Mouse (Mus musculus) lung, embryonic 15.5 days (tissue): ENCODE results near the gene Plbd2. TPM values are rescaled to one million over a fixed set of nuclear protein-coding genes. Genes with fewer than 3 reads are reported as not detected.
A peak's percentile ranks its signal among the peaks of the same experiment; 100 is the strongest.

Experiments used
- ATAC-seq: fragments of 200-750 bp; cut with Nextera tagmentation; 2 replicates; pipeline ENCODE4 v1.8.0; 2017; ENCODE audit warnings: moderate number of reproducible peaks, borderline replicate concordance; ENCODE audit not compliant: low FRiP score, low TSS enrichment; ENCODE audit errors: extremely low read depth
- H3K27ac ChIP-seq: fragments of 300-500 bp; sonication (generic); 2 replicates; pipeline ENCODE4 v1.5.1; 2015; ENCODE audit warnings: moderate library complexity, mild to moderate bottlenecking, inconsistent platforms
- H3K27me3 ChIP-seq: fragments of 300-500 bp; sonication (generic); 2 replicates; pipeline ENCODE4 v1.6.1; 2015; ENCODE audit warnings: inconsistent platforms
- H3K36me3 ChIP-seq: fragments of 300-500 bp; sonication (generic); 2 replicates; pipeline ENCODE4 v1.6.1; 2015; ENCODE audit warnings: inconsistent platforms
- H3K4me1 ChIP-seq: fragments of 300-500 bp; sonication (generic); 2 replicates; pipeline ENCODE4 v1.6.1; 2015; ENCODE audit warnings: inconsistent platforms
- H3K4me2 ChIP-seq: fragments of 300-500 bp; sonication (generic); 2 replicates; pipeline ENCODE4 v1.6.1; 2015; ENCODE audit warnings: inconsistent platforms, mild to moderate bottlenecking, moderate library complexity
- H3K4me3 ChIP-seq: fragments of 300-500 bp; sonication (generic); 2 replicates; pipeline ENCODE4 v1.5.1; 2015; ENCODE audit warnings: mild to moderate bottlenecking, inconsistent platforms
- H3K9ac ChIP-seq: fragments of 300-500 bp; sonication (generic); 2 replicates; pipeline ENCODE4 v1.6.1; 2015; ENCODE audit warnings: inconsistent platforms
- H3K9me3 ChIP-seq: fragments of 300-500 bp; sonication (generic); 2 replicates; pipeline ENCODE4 v1.6.1; 2016; ENCODE audit warnings: inconsistent platforms
- WGBS: fragments of 180-500 bp; shearing (Covaris S2); methylation state at CpG from one replicate; pipeline ENCODE4 v1.1.7; 2015; 5-methylcytosine and 5-hydroxymethylcytosine counted together
- polyA plus RNA-seq: library from polyadenylated mRNA; unstranded; fragments of >200 nt; fragmentation: Nextera tagmentation; extraction: Ambion mirVana; gene quantifications from 2 replicates; pipeline ENCODE4 v1.2.1, GENCODE M21; 2015

The Plbd2 gene
- polyA plus RNA-seq, 1 experiment from 2014 or later, result 52.6 TPM

DNA sequence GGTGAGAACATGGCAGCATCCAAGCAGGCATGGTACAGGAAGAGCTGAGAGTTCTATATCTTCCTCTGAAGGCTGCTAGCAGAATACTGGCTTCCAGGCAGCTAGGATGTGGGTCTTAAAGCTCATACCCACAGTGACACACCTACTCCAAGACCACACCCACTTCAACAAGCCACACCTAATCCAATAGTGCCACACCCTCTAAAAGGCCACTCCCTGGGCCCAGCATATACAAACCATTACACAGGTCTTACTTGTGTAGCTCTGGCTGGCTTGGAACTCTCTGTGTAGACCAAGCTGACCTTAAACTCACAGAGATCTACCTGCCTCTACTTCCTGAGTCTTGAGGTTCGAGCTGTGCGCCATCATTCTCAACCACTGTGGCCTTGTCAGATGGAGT lies 21.3 kb upstream of the Plbd2 start:
- Histone ChIP-seq H3K4me3 (no peak overlapping the region), H3K36me3 (peaks cover 15% of the 10 kb centered on the region), H3K9ac (no peak overlapping the region), H3K4me1 (no peaks in the 10 kb centered on the region), H3K9me3 (no peaks in the 10 kb centered on the region), H3K27me3 (no peaks in the 10 kb centered on the region), H3K27ac (no peak overlapping the region), H3K4me2 (no peak overlapping the region)
- ATAC-seq, result no peak
- 89% methylated on average over 2 of the region's 2 CpGs for WGBS

DNA sequence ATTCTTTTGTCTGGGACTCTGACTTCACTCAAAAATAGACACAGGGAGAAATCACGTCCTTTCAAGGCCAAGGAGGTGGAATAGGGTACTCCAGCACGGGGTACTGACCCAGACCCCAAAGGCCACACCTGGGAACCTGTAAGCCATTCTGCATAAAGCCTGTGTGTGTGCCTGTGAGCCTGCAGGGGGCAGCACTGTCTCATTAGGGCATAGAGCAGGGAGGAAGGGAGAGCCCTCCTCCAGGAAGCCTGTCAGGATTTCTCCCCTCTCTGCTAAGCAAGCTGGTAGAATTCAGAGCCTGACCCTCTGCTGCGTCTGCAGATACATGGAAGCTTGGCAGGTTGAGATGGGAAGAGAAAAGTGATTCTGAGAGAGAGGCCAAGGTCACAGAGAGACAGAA lies 19.2 kb upstream of the Plbd2 start:
- no peak for ATAC-seq
- no peaks in the 10 kb centered on the region for H3K4me1 ChIP-seq
- no peak overlapping the region for H3K4me3 ChIP-seq
- no peak overlapping the region for H3K27ac ChIP-seq
- H3K4me2 ChIP-seq, result no peak overlapping the region
- H3K27me3 ChIP-seq, result no peaks in the 10 kb centered on the region
- no peaks in the 10 kb centered on the region for H3K9me3 ChIP-seq
- H3K9ac ChIP-seq, result no peak overlapping the region
- WGBS, result 75% methylated on average over 3 of the region's 3 CpGs
- H3K36me3 ChIP-seq, result peaks cover 15% of the 10 kb centered on the region

DNA sequence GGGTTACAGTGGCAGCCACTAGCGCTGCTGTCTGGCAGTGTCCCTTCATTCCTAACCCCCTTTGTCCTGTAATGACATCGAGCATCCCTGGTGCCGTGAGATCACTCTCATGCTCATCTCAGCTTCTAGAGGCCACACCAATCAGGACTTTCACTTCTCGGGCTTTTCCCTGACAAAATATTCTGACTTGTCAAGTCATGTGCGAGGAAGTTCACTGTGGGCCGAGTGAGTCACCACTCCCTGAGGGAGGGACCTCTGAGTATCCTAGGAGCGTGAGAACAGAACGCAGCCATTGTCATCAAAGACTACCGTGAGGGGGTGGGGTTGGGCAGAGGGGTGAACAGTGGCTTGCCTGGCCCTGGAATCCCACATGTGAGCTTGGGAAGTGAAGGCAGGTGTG lies 14.1 kb upstream of the Plbd2 start:
- Histone ChIP-seq H3K36me3 (peaks cover 9% of the 10 kb centered on the region), H3K4me2 (no peak overlapping the region), H3K27ac (no peak overlapping the region), H3K9me3 (no peaks in the 10 kb centered on the region), H3K27me3 (no peaks in the 10 kb centered on the region), H3K4me3 (no peak overlapping the region), H3K9ac (no peak overlapping the region), H3K4me1 (peaks cover 29% of the 10 kb centered on the region)
- WGBS, result 50% methylated on average over 9 of the region's 9 CpGs
- ATAC-seq, result no peak

DNA sequence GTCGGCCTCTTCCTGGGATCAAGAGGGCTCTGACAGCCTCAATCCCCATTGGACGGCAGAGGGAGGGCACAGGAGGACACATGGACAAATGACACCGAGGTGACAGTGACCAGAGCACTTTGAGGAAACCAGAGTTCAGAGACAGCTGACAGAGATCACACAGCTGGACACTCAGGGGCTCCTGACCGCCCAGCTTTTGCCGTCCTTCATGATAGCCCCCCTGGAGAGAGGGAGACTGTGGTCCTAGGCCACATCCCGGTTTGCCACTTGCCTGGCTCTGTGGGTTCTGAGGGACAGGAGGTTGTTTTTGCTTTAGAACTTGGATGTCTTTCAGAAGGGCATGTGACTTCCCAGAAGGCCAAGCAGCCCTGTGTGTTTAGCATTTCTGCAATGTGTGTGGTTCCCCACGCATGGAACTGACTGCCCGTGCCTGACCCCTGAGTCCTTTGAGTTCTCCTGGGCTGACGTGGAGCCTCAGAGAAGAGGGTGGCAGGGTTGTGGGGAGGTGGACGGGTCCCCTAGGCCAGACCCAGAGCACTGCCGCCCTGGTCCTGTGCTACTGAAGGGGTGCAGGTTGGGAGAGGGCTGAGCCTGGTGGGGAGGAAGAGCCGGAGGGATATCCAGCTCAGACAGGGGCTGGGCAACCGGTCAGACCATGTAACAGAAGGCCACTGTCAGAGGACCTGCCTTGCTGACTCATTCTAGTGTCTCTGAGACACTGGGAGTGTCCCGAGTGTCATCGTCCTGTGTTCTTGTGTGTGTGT lies 13.0 kb upstream of the Plbd2 start:
- Histone ChIP-seq H3K27ac (no peak overlapping the region), H3K9me3 (no peaks in the 10 kb centered on the region), H3K9ac (no peak overlapping the region), H3K36me3 (no peaks in the 10 kb centered on the region), H3K4me3 (no peak overlapping the region), H3K4me2 (no peak overlapping the region), H3K4me1 (peaks cover 37% of the 10 kb centered on the region), H3K27me3 (no peaks in the 10 kb centered on the region)
- no peak for ATAC-seq
- WGBS, result 48% methylated on average over 15 of the region's 15 CpGs

DNA sequence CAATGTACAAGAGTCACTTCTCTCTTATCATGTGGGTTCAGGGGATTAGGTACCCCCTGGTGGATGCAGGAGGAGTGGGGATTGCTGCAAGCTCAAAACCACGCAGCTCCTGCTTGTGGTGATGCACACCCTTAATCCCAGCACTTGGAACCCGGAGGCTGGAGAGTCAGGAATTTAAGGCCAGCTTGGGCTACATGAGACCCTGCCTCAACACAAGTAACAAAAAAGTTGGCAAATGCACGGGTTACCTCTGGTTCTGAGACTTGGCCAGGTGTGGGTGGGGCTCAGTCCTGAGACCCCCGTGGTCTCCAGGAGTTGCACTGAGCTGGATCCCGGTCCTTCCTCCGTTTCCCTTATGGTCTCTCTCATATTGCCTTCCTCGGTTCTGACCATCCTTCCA lies 12.0 kb upstream of the Plbd2 start:
- no peak overlapping the region for H3K4me2 ChIP-seq
- H3K9me3 ChIP-seq, result no peaks in the 10 kb centered on the region
- H3K4me1 ChIP-seq, result peaks cover 43% of the 10 kb centered on the region
- H3K27ac ChIP-seq, result peak overlapping the region; percentile 69; the same call in 1 of the 2 replicates
- ATAC-seq, result no peak
- no peak overlapping the region for H3K9ac ChIP-seq
- no peak overlapping the region for H3K4me3 ChIP-seq
- H3K27me3 ChIP-seq, result no peaks in the 10 kb centered on the region
- H3K36me3 ChIP-seq, result no peaks in the 10 kb centered on the region
- WGBS, result 72% methylated on average over 7 of the region's 7 CpGs

DNA sequence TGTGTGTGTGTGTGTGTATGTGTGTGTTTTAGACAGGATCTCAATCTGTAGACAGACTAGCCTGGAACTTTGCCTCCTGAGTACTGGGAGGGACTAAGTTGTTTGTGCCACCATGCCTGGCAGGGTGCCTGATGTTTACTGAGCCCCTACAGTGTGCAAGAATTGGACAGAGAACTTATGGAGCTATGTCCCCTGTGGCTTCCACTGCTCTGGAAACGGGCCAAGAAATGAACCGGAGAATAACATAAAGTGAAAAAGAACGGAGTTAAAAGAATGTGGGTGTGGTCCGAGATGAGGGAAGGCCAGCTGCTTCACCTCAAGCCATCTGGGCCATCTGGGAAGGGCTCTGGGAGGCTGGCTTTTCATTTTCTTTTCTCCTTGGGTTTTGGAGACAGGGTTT lies 11.3 kb upstream of the Plbd2 start:
- Histone ChIP-seq H3K4me2 (no peak overlapping the region; the same call in 1 of the 2 replicates), H3K9me3 (no peaks in the 10 kb centered on the region), H3K4me3 (no peak overlapping the region), H3K36me3 (no peaks in the 10 kb centered on the region), H3K27me3 (no peaks in the 10 kb centered on the region), H3K4me1 (peaks cover 45% of the 10 kb centered on the region), H3K27ac (peak overlapping the region; percentile 69), H3K9ac (no peak overlapping the region)
- ATAC-seq, result peak; percentile 44; the same call in 1 of the 2 replicates
- WGBS, result under 1% methylated on average over 4 of the region's 4 CpGs

DNA sequence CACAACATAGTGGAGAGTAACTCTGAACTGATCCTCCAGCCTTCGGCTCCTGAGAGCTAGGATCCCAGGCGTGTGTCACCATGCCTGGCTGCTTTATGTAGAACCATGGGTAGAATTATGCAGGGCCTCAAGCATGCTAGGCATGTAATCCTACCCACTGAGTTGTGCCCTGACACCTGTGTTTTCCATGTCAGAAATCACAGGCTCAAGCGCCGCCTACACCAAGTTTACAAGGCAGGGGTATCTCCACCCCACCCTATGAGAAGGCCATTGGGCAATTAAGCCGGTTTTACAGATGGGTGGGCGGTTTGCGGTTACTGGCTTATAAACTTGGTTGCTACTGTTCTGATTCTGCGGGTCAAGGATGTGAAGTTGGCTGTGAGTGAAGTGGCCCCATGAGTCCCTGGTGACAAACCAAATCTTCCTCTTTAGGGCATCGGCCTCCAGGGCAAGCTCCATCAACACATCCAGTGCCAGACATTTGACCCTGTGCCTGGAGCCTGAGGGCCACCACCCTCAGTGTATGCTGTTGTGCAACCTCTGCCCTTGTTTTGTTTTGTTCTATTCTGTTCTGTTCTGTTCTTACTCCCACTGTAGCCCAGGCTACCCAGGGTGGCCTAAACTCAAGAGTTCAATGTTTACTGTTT lies 10.7 kb upstream of the Plbd2 start:
- Histone ChIP-seq H3K9me3 (no peaks in the 10 kb centered on the region), H3K27me3 (no peaks in the 10 kb centered on the region), H3K4me3 (no peak overlapping the region), H3K27ac (peak overlapping the region; percentile 19; the same call in 1 of the 2 replicates), H3K36me3 (no peaks in the 10 kb centered on the region), H3K9ac (no peak overlapping the region), H3K4me1 (peaks cover 45% of the 10 kb centered on the region), H3K4me2 (no peak overlapping the region)
- 85% methylated on average over 9 of the region's 9 CpGs for WGBS
- ATAC-seq, result no peak

DNA sequence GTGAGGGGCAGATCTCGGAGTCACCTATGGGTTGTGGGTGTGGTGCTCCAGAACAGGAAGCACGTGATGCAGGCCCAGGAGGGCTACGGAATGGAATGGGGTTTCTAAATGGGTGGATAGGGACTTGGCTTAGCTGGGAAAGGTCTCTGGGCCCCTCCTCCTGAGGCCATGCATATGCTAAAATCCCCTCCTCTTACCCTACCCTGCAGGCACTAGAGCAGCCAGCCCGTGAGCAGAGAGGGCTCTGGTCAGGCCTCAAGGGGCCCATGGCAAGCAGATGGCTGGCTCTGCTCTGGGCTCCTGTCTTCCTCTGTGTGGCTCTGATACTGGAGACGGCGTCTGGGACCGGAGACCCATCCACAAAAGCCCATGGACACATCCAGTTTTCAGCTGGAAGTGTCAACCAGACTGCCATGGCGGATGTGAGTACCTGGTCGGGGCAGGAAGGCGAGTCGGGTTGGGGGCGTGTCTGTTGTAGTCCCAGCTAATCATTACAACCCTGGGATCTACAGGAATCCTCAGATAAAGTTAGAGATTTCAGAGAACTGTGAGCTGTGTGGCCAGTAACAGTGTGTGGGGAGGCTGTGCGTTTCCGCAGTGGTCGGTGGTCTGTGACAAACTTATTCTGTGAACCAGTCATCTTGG lies 9.6 kb upstream of the Plbd2 start:
- no peaks in the 10 kb centered on the region for H3K36me3 ChIP-seq
- H3K27me3 ChIP-seq, result no peaks in the 10 kb centered on the region
- no peak overlapping the region for H3K27ac ChIP-seq
- no peak for ATAC-seq
- no peak overlapping the region for H3K4me3 ChIP-seq
- no peak overlapping the region for H3K9ac ChIP-seq
- H3K4me2 ChIP-seq, result no peak overlapping the region
- no peaks in the 10 kb centered on the region for H3K9me3 ChIP-seq
- H3K4me1 ChIP-seq, result peaks cover 45% of the 10 kb centered on the region
- WGBS, result 56% methylated on average over 15 of the region's 15 CpGs

DNA sequence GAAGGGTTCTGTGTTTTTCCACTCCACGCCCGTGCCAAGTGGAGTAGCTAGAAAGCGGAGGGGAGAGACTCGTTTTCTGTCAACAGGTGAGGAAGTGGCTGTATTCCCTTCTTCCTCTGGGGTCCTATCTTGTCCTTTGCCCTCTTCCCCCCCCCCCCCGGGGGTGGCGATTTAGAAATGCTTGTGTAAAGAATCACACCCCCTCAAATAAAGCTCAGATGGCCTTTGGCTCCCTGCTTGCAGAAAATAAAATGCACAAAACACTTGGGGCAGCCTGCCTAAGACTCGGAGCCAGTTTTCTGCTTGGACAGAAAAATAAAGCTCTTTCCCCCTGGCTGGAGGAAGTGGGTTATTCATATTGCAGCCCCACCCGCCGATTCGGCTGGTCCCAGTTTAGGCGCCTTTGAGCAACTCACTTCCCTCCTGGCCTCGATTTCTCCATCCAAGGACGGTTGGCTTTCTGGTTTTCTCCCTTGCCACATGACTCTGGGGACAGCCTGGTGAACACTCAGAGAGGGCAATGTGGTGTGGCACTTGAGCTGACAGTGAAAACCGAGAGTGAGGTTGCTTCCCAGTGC lies 8.3 kb upstream of the Plbd2 start:
- peaks cover 49% of the 10 kb centered on the region for H3K4me1 ChIP-seq
- H3K27ac ChIP-seq, result peak overlapping the region; percentile 50; the same call in 1 of the 2 replicates
- no peaks in the 10 kb centered on the region for H3K27me3 ChIP-seq
- peak overlapping the region; percentile 89 for H3K4me2 ChIP-seq
- no peaks in the 10 kb centered on the region for H3K36me3 ChIP-seq
- H3K4me3 ChIP-seq, result peak overlapping the region; percentile 64
- H3K9ac ChIP-seq, result peak overlapping the region; percentile 43
- ATAC-seq, result no peak
- no peaks in the 10 kb centered on the region for H3K9me3 ChIP-seq
- 19% methylated on average over 14 of the region's 14 CpGs for WGBS

DNA sequence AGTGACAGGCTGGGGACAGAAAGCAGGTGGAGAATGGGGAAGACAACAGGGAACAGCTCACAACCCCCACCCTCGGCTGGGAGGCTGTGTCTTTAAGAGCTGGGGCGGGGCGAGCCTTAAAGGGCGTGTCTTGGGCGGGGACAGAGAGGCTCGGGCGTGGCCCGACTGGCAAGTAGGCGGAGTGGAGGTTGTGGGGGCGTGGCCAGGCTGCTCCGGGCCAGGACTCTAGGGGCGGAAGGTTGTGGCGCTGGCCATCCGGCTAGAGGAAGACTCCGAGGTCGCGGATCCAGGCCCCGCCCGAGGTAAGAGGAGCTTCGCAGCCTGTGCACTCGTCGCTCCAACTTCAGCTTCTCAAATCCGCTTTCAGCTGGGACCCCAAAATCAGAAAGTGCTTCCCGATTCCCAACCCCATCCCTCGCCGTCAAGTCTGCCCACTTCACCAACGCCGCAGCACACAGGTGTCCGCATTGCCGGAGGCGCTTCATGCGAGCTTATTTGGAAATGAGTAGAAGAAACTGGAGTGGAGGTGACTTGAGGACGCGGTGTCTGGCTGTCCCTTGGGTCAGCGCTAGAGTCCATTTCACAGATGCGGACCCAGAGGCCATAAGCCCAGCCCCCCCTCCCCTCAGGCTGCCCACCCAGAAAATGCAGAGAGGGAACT lies 7.7 kb upstream of the Plbd2 start, which contains the start of gene Slc8b1:
Slc8b1 (plus strand) TSS at position 187 of the 661 bp plus-strand sequence.
- Histone ChIP-seq H3K9me3 (no peaks in the 10 kb centered on the region), H3K27ac (peak within 1 kb of the TSS; percentile 50), H3K4me3 (peak within 1 kb of the TSS; percentile 64), H3K27me3 (no peaks in the 10 kb centered on the region), H3K9ac (peak within 1 kb of the TSS; percentile 43), H3K36me3 (no peaks in the 10 kb centered on the region), H3K4me2 (peak within 1 kb of the TSS; percentile 89), H3K4me1 (peaks cover 49% of the 10 kb centered on the region)
- under 1% methylated on average over 33 of the region's 36 CpGs for WGBS
- ATAC-seq, result peak; percentile 90

DNA sequence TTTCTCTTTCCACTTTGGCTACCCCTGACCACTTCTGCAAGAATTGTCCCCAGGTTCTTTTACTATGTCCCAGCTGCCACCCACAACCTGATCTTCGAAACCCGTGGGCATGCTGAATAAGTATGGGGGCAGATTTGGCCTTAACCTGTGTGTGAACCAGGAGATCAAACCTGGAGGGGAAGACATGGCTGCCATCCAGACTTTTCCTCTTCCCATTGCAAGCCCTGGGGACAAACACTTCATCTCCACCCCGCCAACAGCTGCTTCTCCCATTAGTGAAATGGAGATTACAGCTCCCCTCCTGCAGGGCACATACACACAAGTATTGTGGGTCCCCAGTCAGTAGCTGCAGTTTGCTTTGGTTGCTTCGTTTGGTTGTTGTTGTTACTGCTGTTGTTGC lies 3.9 kb upstream of the Plbd2 start:
- no peaks in the 10 kb centered on the region for H3K36me3 ChIP-seq
- H3K4me1 ChIP-seq, result peaks cover 36% of the 10 kb centered on the region
- no peak overlapping the region for H3K27ac ChIP-seq
- H3K4me2 ChIP-seq, result no peak overlapping the region
- H3K27me3 ChIP-seq, result no peaks in the 10 kb centered on the region
- no peaks in the 10 kb centered on the region for H3K9me3 ChIP-seq
- H3K4me3 ChIP-seq, result no peak overlapping the region
- WGBS, result 41% methylated on average over 4 of the region's 4 CpGs
- H3K9ac ChIP-seq, result no peak overlapping the region
- ATAC-seq, result no peak
